Mouse (Mus musculus) ovary, postnatal 14 days (tissue): ENCODE data around the gene Frat1.
A peak's percentile ranks its signal among the peaks of the same experiment; 100 is the strongest.

Source experiments
- DNase-seq: peaks from one replicate; pipeline ENCODE4 v3.0.0; 2022; ENCODE audit warnings: low spot score

Gene Frat1

GRCm38 (mm10) chr19:41816915-41817314 lies 12.9 kb upstream of the Frat1 start:
- DNase-seq = no peak

- DNase-seq = no peak
These were observed 12.4 kb upstream of the Frat1 start for GRCm38 (mm10) chr19:41817325-41817724.

GRCm38 (mm10) chr19:41818749-41819148 lies 11.0 kb upstream of the Frat1 start:
- DNase-seq = no peak

- no peak for DNase-seq
These were observed 8.3 kb upstream of the Frat1 start for GRCm38 (mm10) chr19:41821436-41821835.

- DNase-seq = no peak
These were observed 7.2 kb upstream of the Frat1 start for GRCm38 (mm10) chr19:41822589-41822988.

- DNase-seq = no peak
These were observed 4.8 kb upstream of the Frat1 start for GRCm38 (mm10) chr19:41824950-41825349.

- DNase-seq = no peak
These were observed 3.2 kb upstream of the Frat1 start for GRCm38 (mm10) chr19:41826529-41826928.

- no peak for DNase-seq
These were observed 829 bp upstream of the Frat1 start for GRCm38 (mm10) chr19:41828941-41829340.

GRCm38 (mm10) chr19:41830106-41831031 lies 599 bp downstream of the Frat1 start:
- DNase-seq = peak; percentile 65

- DNase-seq = no peak
These were observed 1.4 kb downstream of the Frat1 start for GRCm38 (mm10) chr19:41831101-41831570.

GRCm38 (mm10) chr19:41831718-41832391 lies 2.1 kb downstream of the Frat1 start:
- no peak for DNase-seq

GRCm38 (mm10) chr19:41832501-41833201 lies 2.9 kb downstream of the Frat1 start:
- no peak for DNase-seq

- DNase-seq = no peak
These were observed 5.6 kb downstream of the Frat1 start for GRCm38 (mm10) chr19:41835407-41835806.

GRCm38 (mm10) chr19:41835816-41836215 lies 6.0 kb downstream of the Frat1 start:
- no peak for DNase-seq

- no peak for DNase-seq
These were observed 6.9 kb downstream of the Frat1 start for GRCm38 (mm10) chr19:41836719-41837118.

- DNase-seq = no peak
These were observed 7.6 kb downstream of the Frat1 start for GRCm38 (mm10) chr19:41837194-41837916.

GRCm38 (mm10) chr19:41837917-41838261 lies 8.1 kb downstream of the Frat1 start:
- DNase-seq = no peak

GRCm38 (mm10) chr19:41838808-41839207 lies 9.0 kb downstream of the Frat1 start:
- no peak for DNase-seq

GRCm38 (mm10) chr19:41839685-41840084 lies 9.9 kb downstream of the Frat1 start:
- no peak for DNase-seq

GRCm38 (mm10) chr19:41841105-41841750 lies 11.5 kb downstream of the Frat1 start:
- no peak for DNase-seq

GRCm38 (mm10) chr19:41842196-41842595 lies 12.4 kb downstream of the Frat1 start:
- DNase-seq = no peak
